Mouse (Mus musculus): ENCODE data around the gene Sap30bp.

The Sap30bp gene

DNA sequence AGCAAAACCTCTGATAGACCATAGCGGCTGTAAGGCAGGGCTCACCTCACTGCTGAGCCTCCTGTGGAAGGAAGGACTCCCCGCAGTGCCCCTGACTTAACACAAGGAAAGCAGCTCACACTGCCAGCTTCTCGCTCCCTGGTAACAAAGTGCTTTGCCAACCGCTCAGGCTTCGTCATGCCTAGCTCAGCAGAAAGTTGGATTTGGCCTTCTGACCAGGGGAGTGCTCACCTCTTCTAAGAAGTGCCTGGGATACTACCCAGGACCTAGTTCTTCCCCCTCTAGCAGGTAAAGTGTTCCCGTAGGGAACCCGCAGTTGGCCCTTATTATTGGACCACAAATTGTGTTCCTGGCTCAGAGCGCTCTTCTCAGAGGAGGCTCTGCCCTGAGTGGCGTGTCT is 25.9 kb downstream of the Sap30bp start:
- no peak for DNase-seq

DNA sequence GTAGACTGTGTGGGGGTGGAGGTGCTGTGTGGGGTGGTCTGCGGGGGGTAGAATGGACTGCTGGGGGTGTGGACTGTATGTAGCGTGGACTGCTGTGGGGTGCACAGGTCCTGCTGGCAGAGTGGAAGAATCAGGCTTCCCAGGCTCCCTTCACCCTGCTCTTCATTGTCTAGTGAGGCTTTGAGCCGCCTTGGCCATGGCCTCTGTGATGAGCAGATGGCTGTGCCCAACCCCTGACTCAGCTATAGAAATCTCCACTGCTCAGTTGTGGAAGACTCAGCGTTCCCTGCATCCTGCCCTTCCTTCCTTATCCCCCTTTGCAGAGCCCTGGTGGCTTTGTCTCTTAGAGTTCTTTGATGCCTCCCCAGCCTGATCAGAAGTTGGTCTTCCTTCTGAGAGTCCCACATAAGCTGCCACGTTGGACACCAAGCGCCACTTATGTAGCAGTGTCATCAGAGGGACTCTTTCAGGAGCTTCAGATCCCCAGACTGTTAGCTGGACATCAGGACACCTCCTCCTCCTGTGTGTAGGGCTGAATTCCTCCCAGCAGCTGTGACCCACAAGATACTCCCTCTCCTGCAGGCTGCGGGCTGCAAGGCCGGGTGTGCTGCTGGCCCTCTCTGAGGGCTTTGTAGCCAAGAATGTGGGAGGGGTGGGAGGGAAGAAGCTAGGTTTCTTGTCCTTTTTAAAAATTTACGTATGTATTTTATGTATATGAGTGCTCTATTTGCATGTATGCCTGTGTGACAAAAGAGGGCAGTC is 29.8 kb downstream of the Sap30bp start:
- no peak for DNase-seq

DNA sequence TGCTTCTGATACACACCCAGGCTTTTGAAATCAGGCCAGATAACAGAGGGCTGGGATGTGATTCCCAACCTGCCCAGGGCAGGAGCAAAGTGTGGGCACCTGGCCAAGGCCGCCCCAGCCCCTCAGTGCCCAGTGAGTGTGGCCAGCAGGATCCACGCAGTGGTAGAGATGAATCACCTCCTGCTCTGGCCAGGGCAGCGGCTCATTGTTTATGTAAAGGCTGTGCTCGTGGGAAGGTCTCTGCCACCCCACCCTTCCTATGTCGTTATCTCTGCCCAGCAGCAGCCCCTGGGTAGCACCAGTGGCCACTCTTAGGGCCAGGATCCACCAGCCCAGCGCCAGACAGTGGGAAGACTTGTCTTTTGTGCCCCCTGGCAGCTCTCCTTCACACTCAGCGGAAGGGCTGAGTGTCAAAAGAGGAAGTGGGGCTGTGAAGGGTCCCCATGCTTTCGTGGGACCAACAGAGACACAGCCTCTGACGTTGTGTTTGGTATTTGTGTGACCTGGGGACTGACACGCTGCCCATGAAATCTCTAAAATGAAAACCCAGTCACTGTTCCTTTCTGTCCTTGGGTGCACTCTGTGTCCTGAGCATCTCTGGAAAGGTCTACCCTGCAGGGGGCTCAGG is 32.0 kb downstream of the Sap30bp start:
- peak; percentile 19 to 25 for DNase-seq

DNA sequence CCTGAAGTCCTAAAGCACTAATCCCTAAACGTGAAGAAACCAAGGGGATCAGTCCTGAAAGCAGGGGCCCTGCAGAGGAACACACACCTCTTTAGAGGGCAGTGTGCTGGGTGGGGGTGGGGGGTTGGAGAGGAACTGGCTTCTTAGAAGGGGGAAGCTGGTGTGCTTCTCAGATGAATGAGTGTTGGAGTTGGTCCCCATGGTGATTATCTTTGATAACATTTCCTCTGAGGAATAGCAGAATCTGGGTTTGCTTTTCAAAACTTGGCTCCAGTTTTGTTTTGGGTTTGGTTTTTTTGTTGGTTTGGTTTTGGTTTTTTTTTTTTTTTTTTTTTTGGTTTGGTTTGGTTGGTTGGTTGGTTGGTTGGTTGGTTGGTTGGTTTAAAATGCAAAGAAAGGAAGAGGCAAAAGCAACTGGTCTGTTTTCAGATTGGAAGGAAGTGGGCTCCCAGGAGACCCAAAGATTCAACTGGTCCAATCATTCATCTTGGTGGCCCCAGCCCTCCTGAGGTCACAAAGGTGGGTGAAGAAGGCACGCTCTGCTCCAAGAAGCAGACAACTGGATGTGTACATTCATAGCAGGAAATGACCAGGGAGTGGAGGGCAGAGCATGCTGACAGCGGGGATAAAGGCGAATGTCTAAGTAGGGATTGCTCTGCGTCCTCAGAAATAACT is 35.8 kb downstream of the Sap30bp start:
- DNase-seq = peak; percentile 24 to 27

DNA sequence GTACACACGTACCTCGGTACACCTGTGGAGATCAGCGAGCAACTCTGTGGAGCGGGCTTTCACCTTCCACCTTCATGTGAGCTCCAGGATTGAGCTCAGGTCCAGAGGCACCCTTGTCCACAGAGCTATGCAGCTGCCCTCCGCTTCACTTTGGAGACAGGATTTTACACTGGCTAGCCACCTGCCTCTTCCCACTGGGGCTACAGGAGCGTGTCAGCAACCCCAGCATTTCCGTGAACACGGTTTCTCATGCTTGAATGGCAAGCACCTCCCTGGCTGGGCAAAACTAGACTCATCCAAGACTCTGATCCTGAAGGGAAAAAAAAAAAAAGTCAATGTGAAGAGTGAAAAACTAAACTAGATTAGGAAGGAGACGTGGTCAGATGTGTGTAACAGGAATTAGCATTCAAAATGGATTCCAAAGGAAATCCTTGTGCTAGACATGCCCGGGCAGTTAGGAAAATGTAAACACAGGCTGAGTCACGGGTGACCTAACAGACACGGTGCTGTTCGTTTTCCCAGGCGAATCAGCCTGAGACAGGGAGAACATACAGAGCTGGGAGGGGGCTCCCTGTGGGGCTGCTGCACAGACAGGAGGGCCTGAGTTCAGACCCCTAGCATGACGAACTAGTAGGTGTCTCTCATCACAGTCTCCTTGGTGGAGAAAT is 37.1 kb downstream of the Sap30bp start:
- no peak for DNase-seq

DNA sequence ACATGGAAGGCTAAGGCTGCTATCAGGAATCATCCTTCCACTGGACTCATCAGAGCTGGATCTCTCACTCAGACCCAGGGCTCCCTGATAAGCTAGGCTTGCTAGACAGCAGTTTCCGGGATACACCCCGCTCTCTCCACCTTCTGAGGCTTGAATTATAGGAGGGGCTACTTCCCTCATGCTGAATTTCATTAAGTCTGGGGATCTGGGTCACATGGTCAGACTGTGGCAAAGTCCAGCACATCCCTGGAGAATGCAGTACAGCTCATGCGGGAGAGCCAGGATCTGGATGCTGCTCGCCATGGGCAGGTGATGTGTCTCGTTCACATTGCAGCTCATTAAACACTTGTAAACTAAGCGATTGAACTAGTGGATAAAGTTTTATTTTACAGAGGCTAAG is 37.9 kb downstream of the Sap30bp start:
- DNase-seq = no peak

DNA sequence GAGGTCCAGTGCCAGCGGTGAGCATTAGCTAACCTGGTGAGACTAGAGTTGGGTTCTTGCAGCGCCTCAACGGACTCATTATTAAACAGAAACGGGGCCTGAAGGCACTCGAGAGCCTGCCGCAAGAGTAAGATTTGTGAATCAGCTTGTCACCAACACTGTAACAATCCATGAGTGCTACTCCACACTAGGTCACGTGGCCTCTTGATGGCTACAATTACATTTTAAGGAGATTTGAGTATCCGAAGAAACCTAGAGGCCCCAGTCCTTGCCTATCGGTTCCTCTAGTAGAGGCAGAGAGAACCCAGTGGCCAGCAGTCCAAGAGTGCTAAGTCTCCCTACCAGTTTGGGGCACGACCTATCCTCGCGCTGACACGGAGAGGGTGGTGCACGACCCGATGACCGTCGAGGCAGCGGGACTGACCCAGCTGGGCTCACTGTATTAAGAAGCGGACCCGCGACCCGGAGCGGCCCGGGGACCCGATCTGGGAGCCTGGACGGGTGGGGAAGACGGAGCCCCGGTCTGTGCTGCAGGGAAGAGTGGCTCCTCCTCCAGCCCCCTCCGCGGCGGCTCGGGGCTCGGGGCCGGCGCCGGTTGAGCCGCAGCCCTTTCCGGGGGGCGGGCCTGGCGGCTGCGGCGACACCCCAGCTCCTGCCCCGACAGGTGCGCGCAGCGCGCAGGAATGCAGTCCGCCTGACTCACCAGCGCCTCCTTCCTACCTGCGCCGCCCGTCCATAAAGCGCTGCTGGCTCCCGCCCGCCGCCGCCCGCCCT is 41.4 kb downstream of the Sap30bp start, which contains the start of gene Itgb4:
TSS of gene Itgb4 (plus strand) at position 401 of the 774 bp plus-strand sequence.
- DNase-seq = peak; percentile 53 to 59

DNA sequence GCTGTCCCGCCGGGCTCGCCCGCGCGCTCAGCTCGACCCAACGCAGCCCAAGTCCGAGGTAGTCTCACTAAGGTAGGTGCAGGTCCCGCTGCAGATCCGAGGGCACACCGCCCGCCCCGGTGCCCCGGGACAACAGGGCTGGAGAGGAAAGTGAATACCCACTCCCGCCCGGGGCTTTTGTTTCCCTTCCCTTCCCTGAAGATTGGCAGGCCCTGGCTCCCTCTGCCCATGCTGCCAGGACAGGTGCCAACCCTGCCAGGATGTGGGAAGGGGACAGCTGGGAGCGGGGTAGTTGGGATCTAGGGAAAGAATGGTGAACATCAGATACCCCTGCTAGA is 42.0 kb downstream of the Sap30bp start:
- DNase-seq = no peak

DNA sequence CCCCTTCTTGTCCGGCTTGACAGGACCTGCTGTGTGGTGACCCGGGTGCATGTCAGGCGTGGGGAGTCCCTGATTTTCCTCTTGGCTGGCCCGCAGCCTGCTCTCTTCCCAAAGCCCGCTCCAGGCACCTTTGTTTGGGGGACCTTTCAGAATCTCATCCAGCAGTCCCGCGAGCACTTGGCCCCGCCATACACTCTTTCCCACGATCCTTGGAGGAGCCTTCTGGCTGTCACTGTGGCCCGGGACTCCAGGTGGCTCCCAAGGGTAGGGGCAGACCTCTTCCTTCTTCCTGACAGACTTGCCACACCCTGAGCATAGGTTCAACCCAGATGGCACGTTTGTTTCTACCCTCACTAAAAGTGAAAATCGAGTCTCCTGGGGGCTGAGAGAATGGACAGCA is 42.5 kb downstream of the Sap30bp start:
- no peak for DNase-seq

DNA sequence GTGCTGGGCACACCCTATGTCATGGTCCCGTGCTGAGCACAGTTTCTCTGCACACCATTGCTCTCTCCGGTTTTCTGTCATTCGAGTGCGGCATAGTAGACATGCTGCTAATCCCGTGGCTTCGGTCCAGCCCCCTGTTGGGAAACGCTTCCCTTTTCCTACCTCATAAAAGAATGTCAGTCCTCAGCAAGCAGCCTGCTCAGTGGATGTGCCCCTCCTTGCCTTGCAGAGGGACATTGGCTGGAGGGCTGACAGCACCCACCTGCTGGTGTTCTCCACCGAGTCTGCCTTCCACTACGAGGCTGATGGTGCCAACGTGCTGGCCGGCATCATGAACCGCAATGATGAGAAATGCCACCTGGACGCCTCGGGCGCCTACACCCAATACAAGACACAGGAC is 49.4 kb downstream of the Sap30bp start:
- no peak for DNase-seq

DNA sequence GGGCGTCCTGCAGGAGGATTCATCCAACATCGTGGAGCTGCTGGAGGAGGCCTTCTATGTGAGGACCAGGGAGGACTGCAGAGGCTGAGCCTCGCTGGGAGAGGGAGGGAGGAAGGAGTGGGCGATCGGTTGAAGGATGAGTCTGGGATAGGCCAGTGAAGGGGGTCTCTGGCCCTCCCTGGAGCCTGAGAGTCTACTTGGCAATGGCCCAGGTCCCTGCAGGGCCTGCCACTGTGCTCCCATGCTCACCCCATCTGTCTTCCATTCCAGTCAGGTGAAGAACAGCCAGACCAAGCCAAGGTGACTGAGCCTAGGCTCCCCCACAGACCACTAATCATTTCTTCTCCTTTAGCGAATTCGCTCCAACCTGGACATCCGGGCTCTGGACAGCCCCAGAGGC is 50.2 kb downstream of the Sap30bp start:
- no peak for DNase-seq

DNA sequence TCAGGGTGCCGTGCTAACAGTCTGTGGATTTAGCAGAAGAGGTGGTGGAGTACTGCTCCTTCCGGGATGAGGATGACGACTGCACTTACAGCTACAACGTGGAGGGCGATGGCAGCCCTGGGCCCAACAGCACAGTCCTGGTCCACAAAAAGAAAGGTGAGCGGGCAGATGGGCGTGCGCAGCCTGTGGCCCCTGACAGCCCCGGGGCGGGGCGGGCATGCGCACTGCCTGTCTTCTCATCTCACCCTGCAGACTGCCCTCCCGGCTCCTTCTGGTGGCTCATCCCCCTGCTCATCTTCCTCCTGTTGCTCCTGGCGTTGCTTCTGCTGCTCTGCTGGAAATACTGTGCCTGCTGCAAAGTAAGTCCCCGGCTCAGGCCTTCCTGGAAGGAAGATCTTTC is 56.6 kb downstream of the Sap30bp start:
- DNase-seq = no peak

DNA sequence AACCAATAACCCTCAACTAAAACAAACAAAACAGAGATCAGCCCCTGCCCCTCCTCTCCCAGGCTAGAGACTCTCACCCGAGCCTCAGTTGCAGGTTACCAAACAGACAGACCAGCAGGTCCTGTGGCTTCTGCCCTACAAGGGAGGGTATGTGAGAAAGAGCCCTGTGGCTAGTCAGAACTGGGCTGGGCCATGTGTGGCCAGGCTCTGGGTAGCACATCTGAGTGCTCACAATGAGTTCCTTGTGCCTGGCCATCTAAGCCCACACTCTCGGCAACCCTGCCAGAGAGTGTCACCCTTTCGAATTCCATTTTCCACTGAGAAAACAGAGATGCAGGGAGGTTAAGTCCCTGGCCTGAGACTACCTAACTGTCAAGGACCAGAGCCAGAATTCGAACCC is 59.0 kb downstream of the Sap30bp start:
- DNase-seq = no peak

DNA sequence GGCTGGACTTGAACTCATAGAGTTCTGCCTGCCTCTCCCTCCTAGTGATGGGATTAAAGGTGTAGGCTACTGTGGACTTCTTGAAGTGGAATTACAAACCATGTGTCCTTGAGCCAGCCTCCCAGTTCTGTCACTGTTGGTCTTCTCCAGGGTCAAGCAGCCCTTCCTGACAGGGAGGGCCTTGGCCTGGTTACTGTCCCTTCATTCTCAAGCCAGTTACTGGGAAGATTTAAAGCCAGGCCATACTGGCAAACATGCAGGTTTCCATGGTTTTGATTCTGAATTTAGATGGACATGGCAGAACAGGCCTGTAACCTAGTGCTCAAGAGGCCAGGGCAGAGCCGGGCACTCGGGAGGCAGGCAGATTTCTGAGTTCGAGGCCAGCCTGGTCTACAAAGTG is 62.2 kb downstream of the Sap30bp start:
- DNase-seq = no peak

DNA sequence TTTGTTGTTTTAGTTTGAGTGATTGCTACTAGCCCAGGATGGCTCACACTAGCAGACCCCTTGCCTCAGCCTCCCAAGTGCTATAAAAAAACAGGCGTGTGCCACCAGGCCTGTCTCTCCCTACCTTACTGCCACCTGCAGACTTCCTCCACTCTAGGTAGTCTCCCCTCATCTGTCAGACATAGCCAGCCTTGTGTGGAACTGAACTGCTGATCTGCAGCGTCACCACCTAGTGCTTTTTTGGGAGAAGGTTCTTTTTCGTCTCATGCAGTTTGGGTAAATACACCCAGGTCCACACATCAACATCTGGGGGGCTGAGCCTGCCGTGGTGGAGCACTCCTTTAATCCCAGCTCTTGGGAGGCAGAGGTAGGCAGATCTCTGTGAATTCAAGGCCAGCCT is 64.0 kb downstream of the Sap30bp start:
- DNase-seq = no peak

DNA sequence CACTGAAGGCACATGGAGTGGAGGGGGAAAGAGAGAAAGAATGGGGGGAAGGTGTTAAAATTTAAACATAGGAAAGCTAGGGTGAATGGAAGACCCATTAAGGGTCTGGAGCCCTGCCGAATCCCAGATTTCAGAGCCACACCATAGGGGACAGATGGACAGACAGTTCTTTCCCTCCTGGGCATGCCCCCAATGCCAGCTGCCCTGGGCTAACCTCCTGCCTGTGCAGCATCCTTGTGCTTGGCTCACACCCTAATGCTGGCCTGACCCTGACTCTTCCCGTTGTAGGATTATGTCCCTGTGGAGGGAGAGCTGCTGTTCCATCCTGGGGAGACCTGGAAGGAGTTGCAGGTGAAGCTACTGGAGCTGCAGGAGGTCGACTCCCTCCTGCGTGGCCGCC is 64.6 kb downstream of the Sap30bp start:
- no peak for DNase-seq

DNA sequence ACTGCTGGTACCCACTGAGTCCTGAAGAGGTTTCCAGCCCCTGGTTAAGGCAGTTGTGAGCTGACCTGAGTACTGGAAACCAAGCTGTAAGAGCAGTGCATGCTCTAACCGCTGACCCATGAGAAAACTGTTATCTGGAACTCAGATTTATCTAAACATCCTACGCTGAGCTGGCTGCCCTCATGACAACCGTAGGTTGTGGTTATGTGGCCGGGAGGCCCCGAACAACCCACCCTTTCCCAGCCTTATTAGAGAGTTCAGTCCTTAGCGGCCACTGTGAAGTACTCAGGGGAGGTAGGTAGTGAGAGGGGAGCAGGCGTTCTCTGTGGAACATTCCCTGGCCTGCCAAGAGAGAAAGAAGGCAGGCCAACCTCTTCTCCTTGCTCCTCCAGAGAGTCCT is 65.9 kb downstream of the Sap30bp start:
- DNase-seq = no peak

DNA sequence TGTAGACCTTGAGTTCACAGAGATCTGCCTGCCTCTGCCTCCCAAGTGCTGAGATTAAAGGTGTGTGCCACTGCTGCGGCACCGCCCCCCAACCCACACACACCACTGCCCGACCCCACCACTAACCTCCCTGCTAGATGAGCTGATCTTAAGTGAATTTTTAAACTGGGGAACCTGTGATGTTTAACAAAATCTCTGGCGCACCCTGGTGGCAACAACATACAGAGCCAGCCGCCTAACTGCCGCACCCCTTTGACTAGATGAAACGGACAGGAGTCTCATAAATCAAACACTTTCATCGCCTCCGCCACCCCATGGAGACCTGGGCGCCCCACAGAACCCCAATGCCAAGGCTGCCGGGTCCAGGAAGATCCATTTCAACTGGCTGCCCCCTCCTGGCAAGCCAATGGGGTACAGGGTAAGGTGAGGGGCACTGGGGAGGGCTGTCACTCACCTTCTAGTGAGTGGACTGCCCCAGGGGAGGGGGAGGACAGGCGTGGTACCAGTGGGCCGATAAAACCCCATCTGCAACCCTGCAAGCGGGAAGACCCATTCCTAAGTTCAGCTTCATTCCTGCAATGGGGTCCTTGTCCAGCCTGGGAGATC is 66.6 kb downstream of the Sap30bp start:
- DNase-seq = peak; percentile 84

DNA sequence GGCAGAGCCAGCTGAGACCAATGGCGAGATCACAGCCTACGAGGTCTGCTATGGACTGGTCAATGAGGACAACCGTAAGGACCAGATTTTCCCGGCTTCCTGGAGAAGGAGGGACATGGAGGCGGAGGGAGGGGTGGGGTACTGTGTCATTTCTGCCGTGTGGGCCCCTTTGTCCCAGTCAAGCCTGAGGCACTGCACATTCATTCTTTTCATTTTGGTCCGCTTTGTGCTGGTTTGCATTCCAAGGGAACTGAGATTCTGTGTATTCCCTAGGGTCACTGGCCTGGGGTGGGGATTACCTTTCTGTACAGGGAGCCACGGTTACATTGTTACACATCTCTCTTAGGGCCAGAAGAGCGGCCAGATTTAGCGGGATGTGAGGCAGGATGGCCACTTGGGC is 67.5 kb downstream of the Sap30bp start:
- no peak for DNase-seq

DNA sequence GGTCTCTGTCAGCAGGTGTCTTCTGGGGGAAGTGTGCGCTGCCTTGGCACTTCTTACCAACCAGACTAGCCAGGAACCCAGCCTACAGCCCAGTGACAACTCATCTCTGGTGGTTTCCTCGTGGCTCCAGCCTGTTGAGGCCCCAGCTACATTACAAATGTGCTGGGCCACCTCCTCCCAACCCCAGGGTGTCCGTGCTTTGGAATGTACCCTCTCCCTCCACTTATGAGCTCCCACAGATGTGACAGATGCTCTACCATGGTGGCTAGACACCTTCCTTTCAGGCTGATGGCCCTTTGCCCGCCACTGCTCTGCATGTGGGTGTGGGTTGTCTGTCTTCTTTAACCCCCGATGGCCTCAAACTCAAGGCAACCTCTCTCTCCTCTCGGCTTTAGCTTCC is 68.6 kb downstream of the Sap30bp start:
- DNase-seq = no peak

DNA sequence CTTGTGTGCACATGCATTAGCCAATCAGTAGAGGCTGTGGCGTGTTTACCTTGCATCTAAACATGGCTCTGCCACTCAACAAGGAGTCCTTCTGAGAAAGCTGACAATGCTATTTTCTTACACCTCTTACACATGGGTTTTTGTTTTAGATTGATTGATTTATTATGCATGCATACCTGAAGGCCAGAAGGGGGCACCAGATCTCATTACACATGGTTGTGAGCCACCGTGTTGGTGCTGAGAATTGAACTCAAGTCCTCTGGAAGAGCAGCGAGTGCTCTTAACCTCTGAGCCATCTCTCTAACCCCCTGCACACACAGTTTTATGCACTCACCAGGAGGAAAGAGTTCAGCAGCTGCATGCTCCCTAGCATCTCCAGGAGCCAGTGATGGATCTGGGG is 69.8 kb downstream of the Sap30bp start:
- DNase-seq = no peak

DNA sequence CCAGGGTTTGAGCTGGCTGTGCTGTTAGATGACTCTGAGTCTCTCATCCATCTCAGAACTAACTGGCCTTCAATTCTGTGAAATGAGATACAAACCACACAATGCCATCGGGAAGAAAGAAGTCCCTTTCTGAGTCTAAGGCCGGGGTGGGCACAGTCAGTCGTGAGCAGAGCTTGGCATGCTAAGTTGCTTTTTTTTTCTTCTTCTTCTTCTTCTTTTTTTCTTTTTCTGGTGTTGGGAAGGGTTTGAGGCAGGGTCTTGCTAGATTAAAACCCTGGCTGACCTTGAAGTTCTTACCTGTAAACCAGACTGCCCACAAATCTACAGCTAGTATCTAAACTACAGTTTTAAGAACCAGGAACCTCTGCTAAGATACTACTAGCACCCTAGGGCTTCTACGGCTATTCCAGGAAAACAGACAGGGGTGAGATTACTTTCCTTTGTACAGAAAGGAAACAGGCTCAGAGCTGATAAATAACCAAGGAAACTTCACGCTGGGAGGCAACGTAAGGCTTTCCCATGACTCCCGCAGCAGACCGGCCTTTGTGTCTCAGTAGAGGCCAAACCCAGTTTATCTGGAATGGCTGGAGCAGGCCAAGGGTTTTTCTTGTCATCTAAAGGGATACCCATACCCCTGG is 71.2 kb downstream of the Sap30bp start:
- no peak for DNase-seq

Measured in B cell, adult 2 months (primary cell).